Mouse (Mus musculus): Measurements from ENCODE around the gene Hoxc6. TPM values are rescaled to one million over a fixed set of nuclear protein-coding genes. Genes with fewer than 3 reads are reported as not detected.
A peak's percentile ranks its signal among the peaks of the same experiment; 100 is the strongest.

The Hoxc6 gene
- total RNA-seq, 2 experiments from 2014 or later: not detected

DNA sequence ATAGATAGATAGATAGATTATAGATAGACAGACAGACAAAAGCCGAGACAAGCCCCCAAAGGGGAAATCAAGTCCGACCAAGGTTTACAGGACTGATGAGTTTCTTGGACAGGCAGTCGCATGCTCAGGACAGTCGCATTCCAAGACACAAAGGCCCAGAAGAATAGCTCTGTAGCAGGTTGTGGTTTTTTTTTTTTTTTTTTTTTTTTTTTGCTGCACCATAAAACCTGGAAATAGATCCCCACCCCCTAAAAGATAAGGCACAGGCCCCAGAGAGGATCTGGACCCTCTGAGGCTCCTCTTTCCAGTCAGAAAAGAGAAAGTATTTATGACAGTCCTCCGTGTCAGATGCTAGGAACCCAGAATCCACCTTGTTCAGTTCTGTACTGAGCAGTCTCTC is 10.0 kb upstream of the Hoxc6 start:
- no peak for DNase-seq (ENCODE audit: low spot score in 2 of 2)

DNA sequence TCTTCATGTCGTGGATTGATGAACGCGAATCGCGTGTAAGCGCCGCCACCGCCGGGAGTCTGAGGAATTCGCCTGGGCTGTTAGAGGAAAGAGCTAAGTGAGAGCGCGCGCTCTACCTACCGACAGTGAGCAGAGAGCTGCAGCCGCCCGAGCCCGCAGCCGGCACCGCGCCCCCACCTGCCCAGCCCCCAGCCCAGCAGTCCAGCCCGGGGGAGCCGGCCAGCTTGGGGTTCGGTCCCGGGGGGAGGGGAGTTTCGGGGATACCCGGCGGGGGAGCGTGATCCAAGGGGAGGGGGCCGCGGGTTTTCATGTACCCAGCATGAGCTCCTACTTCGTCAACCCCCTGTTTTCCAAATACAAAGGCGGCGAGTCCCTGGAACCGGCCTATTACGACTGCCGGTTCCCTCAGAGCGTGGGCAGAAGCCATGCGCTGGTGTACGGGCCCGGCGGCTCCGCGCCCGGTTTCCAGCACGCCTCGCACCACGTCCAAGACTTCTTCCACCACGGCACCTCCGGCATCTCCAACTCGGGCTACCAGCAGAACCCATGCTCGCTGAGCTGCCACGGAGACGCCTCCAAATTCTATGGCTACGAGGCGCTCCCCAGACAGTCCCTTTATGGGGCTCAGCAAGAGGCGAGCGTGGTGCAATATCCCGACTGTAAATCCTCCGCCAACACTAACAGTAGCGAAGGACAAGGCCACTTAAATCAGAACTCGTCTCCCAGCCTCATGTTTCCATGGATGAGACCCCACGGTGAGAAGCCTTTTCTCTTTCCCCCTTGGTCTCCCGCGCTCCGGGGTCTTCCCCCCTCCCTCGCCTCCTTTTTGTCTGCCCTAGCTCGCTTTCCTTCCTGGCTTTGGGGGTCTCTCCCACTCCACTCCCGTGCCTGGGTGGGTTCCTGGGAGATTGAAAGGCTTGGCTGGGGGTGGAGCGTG is 7.3 kb upstream of the Hoxc6 start, which contains the start of gene Hoxc8:
TSS of gene Hoxc8 (plus strand) at position 147 of the 937 bp plus-strand sequence.
- no peak for DNase-seq (ENCODE audit: low spot score in 2 of 2)

DNA sequence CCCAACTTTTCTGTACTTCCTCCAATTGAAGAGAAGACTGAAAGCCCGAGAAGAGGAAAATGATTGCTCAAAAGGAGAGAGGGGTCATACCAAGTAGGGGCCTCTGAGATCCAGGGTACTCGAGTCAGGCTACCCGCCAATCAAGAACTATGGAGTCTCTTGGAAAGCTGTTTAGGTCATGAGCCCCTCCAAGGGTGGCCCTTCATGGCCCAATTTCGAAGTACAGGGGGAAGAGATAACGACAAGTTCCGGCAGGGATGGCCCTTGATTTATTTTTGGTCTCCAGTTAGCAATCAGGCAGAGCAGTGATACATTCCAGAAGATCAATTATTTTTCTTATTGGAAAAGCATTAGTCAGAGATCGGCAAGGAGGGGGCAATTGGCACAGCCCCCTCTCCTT is 6.3 kb upstream of the Hoxc6 start:
- DNase-seq (ENCODE audit: low spot score in 2 of 2): no peak

DNA sequence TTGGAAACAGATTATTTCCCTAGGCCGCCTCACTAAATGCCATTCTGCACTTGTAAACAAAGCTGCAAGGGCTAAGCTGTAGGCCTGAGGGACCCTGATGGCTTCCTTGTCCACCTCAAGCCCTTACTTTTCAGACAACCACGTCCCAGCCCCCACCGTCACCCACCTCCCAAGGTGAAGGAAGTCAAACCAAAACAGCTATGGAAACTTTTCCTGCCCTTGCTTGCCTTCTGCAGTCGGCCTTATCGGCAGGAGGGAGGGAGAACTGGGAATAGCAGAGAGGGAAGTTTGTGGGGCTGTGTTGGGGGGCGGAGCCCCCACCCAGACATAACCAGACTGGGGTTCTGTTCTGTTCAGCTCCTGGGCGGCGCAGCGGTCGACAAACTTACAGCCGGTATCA is 5.9 kb upstream of the Hoxc6 start:
- no peak for DNase-seq (ENCODE audit: low spot score in 2 of 2)

DNA sequence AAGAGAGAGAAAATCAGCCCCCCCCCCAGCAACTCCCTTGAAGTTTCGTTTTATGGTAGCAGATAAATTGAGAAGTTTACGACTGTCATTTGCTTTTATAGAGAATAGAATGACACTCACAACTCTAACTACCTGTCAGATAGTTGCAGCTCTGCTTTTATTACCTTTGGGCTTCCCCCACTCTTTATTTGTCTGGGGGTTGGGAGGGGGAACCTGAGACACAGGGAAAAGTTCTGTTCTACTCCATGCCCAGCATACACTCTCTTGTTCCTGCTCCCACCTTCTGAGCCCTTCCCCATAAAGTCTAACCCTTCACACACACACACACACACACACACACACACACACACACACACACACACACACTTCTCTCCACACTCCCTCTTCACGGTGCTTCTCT is 5.2 kb upstream of the Hoxc6 start:
- DNase-seq (ENCODE audit: low spot score in 2 of 2): no peak

DNA sequence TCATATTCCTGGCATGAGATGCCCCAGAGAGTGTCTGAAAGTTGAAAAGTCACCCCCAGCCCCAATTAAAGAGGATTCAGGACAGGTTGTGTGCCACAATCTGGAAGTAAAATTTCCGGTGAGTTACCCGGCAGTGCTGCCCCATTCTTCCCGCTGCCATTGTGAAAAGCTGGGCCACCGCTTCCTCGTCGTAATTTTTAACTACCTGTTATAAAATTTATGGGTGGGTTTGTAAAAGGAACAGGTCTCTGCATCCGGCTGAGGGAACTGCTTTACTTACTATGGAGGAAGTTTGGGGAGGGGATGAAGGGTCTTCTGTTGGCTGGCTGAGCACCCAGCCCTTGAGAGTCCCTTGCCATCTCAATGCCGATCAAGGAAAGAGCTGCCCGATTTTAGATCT is 1.5 kb upstream of the Hoxc6 start:
- DNase-seq (ENCODE audit: low spot score in 2 of 2): no peak

DNA sequence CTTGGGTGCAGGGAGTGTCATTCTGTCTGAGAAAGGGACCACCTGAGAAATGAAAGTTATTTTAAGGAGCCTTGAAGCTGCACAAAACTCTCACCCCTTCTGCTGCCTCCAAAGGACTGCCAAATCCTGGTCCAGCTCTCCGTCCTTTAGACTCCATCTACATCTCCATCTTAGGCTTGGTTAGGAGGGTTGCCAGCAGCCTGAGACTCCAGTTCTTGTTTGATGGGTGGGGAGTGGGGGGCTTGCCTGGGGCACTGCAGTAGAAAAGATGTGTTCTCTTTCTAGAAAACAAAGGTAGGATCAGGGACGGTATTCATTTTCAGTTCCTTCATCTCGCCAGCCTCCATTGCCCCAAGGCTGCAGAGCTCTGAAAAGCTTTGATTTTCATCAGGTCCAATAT is 626 bp upstream of the Hoxc6 start:
- DNase-seq (ENCODE audit: low spot score in 2 of 2): no peak

DNA sequence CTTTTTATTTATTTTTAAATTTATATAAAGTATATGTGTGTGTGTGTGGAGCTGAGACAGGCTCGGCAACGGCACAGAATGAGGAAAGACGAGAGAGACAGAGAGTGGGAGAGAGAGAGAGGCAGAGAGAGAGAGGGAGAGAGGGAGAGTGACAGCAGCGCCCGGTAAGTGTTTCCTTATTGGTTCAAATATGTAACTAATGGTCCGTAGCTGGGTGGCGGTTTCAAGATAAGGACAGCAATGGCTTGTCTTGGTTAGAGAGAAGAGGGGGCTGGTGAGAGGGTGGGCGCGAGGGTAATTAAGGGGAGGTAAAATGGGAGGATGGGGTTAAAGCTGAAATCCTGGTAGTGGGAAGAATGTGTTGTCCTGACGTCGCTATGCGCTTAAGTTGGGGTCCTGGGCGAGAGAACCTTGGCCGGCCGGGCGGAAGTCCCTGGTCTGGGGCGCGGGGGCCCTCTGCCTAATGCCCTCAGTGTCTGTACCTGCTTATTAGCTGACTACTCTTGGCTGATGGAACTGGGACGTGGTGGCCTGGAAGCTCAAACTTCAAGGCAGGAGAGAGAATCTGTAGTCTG is 638 bp downstream of the Hoxc6 start:
- no peak for DNase-seq (ENCODE audit: low spot score in 2 of 2)

DNA sequence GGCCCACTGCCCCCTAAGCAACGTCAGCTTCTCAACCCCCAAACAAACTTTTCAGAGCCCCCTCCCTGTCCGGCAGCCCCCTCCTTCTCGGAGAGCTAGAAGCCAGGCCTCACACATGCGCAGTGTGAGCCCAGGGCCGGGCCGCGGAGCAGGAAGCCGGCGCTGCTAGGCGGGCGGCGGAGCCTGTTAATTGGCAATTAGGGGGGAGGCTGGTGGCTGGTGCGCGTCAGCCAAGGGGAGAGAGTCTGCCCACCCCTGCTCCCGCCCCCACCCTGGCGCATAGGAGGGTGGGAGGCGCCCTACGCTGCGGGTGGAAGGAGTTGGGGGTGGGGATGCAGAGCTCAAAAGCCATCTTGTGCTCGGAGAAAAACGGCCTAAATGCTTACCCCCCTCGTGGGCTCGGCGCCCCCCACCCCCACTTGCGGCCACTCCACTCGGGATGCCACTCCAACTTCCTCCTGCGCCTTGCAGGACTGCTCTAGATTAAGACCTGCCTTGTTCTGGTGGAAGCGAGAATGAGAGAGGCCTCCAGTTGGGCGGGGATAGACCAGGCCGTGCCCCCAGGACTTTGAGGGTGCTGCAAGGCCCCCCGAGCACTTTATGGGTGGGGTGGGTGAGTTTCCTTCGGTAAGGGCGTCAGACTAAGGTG is 1.2 kb downstream of the Hoxc6 start:
- DNase-seq (ENCODE audit: low spot score in 2 of 2): peak in 1 of 2 experiments; percentile 51

DNA sequence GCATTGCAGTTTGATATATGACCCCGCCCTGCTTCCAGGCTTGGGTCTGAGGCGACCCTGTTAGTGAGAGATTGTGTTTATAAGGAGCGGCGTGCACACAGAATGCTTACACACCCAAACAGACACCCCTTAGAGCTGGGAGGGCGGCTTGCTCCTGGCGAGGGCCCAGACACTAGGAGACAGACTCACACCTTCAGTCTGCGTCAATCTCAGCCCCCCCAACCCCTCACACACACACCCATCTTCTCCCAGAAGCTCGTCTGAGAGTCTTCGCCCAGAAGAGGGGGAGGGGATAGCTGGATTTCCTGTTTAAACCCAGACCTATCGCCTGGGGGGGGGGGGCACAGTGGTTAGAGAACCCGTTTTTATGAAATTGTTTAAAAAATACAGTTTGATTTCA is 1.9 kb downstream of the Hoxc6 start:
- DNase-seq (ENCODE audit: low spot score in 2 of 2): no peak

DNA sequence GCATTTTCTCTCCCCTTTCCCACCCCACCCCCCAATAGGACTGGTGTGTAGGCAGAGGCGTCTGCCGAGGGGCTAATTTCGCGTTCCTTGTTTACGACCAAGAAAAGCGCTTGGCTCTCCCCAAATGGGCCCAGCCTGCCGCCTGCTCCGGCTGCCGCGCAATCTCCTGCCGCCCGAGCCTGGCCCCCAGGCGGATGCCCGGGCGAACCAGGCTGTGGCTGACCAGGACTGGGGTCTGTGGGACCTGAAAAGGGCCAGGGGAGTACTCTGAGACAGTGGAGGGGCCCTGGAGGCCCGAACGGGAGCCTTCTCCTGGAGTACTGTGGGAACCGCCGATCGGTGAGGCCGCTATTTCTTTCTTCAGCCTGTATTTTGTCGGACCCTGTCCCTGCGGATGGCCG is 2.4 kb downstream of the Hoxc6 start:
- DNase-seq (ENCODE audit: low spot score in 2 of 2): no peak

DNA sequence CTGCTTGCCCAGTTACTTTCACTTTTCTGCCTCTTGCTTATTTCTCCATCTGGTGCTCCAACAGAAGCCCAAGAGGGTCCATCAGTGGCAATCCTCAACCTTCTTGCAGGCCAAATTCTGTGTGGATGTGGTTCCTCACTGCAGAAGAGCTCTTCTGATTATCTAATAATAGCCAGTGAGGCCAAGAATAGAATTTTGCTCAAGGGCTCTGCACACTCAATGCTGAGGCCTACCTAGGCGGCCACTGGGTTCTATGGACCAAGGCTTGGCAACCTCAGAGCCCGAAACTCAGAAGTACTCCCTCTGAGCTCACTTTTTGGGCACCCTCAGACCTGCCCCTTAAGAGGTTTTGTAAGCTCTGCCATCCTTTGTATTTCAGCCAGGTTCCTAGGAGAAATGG is 3.3 kb downstream of the Hoxc6 start:
- no peak for DNase-seq (ENCODE audit: low spot score in 2 of 2)

DNA sequence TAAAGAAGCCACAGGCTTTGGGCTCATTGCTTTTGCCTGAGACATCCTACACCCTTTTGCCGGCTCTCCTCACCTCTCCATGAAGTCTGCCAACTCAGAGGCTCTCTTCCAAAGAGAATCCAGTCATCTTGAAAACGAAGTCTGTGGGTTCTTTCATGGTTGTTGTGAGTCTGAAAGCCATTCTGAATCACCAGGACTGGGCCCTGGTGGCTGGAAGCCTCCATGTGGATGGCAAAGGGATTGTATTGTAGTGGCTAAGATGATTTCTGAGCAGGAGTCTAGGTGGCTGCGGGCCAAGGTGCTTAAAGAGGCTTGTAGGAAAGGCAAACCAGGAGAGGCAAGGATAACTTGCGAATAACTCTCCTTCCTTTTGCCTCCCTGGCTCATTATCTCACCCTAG is 4.1 kb downstream of the Hoxc6 start:
- no peak for DNase-seq (ENCODE audit: low spot score in 2 of 2)

DNA sequence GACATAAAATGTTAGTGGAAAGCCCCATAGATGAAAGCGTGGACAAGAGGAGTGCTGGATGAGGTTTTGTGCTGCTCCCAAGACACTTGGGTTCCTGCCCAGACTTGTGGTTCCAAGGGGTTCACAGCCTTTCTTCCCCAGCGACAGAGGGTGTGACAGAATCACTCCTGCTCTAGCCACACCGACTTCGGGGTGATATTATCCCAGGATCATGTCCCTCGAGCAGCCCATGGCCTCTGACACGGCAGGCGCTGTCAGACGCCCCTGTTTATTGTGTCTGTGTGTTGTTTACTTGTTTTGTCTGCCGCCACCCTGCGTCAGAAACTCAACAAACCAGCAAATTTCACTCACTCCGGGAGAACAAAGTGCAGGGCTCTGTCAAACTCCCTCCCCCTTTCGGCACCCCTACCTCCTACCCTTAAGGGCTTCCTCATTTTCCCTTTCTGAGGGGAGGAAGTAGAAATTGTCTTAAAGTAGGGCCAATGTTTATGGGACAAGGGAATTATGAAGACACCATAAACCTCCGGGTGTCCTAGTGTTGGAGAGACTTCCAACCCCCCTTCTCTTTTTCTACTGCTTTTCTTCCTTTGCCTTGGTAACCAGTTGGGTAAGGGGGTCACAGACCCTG is 4.9 kb downstream of the Hoxc6 start:
- no peak for DNase-seq (ENCODE audit: low spot score in 2 of 2)

DNA sequence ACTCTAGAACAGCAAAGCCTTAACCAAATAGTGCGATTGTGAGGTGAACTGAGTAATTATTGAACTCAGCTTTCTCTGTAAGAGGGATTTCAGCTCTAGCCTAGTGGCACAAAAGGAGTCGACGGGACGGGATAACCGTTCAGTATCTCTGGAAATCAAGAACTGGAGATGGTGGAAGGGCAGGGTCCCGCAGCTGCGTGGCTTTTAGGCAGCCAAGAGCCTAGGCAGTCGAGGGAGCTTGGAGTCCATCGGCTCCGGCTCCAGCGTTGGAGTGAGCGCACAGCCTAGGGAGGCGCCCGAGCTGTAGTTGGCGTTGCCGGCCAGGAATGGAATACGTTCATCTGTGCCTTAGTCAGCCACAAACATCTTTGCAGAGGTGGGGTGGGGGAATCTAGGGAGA is 7.3 kb downstream of the Hoxc6 start:
- DNase-seq (ENCODE audit: low spot score in 2 of 2): no peak

DNA sequence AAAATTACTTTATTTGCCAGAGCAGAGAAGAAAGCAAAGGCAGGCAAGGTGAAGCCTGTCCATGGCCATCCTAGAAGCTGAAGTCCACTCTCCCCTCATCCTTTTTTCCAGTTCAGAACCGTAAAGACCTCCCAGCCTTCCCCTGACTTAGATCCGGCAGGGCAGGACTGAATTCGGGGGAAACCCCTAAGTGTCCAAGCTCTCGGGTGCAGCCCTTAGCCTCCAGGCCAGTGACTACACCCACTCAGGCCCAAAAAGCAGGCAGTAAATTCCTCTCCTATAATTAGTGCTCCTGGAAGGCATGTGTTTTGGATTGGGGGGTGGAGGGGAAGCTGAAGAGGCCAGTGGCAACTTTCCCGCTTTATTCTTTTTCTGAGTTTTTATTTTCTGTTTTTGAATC is 7.7 kb downstream of the Hoxc6 start:
- DNase-seq (ENCODE audit: low spot score in 2 of 2): no peak

DNA sequence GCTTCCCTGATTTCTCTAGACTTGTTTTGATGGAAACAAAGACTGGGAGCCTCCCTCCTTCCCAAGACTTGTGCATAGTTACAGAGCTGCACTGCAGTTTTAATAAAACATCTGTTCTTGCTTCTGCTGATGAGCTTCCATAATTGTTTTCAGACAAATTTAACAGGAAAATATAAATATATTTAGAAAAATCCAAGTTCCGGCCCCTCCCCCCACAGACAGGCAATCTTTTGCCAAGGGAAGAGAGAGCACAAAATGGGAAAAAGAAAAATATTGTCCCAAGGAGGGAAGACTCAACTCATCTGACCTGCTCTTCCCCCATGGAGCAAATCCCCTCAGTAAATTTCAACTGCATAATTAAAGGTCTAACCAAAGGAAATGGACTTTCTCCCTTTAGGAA is 8.3 kb downstream of the Hoxc6 start:
- DNase-seq (ENCODE audit: low spot score in 2 of 2): no peak

DNA sequence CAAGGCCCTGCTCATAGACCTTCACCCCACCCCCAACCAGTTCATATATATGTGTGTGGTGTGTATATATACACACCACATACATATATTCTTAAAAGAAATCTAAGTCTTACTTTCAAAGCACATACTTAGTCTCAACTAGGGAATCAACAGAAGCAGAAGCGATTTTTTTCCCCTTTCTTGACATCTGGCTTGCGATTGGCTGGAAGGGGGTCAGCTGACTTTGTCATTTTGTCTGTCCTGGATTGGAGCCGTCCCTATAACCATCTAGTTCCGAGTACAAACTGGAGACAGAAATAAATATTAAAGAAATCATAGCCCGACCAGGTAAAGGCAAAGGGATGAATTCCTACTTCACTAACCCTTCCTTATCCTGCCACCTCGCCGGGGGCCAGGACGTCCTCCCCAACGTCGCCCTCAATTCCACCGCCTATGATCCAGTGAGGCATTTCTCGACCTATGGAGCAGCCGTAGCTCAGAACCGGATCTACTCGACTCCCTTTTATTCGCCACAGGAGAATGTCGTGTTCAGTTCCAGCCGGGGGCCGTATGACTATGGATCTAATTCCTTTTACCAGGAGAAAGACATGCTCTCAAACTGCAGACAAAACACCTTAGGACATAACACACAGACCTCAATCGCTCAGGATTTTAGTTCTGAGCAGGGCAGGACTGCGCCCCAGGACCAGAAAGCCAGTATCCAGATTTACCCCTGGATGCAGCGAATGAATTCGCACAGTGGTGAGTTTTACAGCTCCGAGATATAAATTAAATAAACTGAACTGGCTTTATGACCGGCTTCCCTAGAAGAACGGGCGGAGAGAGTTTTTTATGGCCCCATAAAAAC is 11.4 kb downstream of the Hoxc6 start:
- DNase-seq (ENCODE audit: low spot score in 2 of 2): no peak

DNA sequence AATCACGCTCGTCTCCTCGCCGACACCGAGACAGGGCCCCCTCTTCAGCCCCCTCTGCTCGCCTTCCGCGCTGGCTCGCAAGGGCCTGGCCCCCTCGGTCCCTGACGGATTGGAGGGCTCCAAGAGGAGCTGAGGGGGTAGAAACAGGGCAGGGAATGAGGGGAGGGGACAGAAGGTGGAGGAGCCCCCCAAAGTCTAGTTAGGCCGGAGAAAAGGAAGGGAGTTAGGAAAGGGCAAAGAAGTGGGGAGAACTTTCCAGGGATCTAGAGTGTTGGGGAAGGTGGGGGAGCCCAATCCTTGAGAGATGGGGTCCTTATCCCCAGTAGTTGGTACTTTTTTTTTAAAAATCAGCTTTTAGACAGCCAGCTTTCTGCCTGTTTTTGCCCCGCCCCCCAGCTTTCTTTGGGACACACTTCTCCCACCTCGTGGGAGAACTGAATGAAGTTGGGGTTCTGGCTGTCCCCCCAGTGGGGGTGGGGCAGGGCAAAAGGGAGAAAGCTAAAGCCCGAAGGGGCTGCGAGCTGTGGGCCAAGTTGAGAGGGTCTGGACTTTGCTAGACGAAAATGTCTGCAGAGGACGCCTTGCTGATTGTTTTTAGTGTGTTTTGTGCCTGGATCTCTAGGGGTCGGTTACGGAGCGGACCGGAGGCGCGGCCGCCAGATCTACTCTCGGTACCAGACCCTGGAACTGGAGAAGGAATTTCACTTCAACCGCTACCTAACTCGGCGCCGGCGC is 12.2 kb downstream of the Hoxc6 start:
- no peak for DNase-seq (ENCODE audit: low spot score in 2 of 2)

DNA sequence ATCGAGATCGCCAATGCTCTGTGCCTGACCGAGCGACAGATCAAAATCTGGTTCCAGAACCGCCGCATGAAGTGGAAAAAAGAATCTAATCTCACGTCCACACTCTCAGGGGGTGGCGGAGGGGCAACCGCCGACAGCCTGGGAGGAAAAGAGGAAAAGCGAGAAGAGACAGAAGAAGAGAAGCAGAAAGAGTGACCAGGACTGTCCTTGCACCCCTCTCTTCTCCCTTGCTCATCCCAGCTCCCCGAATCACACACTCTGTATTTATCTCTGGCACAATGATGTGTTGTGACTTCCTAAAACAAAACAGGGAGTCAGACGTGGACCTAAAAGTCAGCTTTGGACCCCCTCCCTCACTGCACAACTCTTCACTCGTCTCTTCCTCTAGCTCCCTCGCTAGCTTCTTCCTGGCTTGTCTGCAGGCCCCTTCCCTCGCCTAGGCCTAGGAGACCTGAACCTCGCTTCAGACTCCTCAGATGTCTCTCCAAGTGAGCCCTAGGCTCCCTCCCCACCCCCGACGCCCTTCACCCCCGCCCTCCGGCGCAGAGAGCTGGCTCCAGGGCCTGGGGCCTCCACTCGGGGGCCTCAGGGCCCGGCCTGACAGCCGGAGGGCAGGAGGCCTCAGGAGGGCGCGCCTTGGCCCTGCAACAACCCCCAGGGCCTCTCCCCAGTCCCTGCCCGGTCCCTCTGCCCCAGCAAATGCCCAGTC is 12.9 kb downstream of the Hoxc6 start:
- DNase-seq (ENCODE audit: low spot score in 2 of 2): no peak
